Mouse (Mus musculus) left cerebral cortex, adult 8-10 months (tissue): Measurements from ENCODE around the gene Tbc1d10b. TPM values are rescaled to one million over a fixed set of nuclear protein-coding genes. Genes with fewer than 3 reads are reported as not detected.

Source experiments
- DNase-seq, 2 experiments: peaks; one replicate each; pipeline ENCODE4 v3.0.0; 2022; ENCODE audit warnings: low spot score in 2 of 2
- total RNA-seq, 4 experiments: library from RNA; stranded (reverse); gene quantifications; 2 replicates each; pipeline ENCODE4 v1.2.4; 2022

Gene Tbc1d10b
- total RNA-seq, 4 experiments from 2014 or later = 89.4 to 105 (median 96.9) TPM

- no peak for DNase-seq
Measured at GRCm38 (mm10) chr7:127225147-127225995, 17.1 kb upstream of the Tbc1d10b start.

- no peak for DNase-seq
Measured at GRCm38 (mm10) chr7:127224616-127225015, 16.3 kb upstream of the Tbc1d10b start.

- DNase-seq = no peak
Measured at GRCm38 (mm10) chr7:127223515-127224478, 15.5 kb upstream of the Tbc1d10b start.

GRCm38 (mm10) chr7:127223106-127223505 lies 14.8 kb upstream of the Tbc1d10b start:
- DNase-seq = no peak

GRCm38 (mm10) chr7:127220440-127220839 lies 12.2 kb upstream of the Tbc1d10b start:
- DNase-seq = no peak

- no peak for DNase-seq
Measured at GRCm38 (mm10) chr7:127218670-127219069, 10.4 kb upstream of the Tbc1d10b start.

- DNase-seq = no peak
Measured at GRCm38 (mm10) chr7:127217901-127218642, 9.8 kb upstream of the Tbc1d10b start.

GRCm38 (mm10) chr7:127217475-127217874 lies 9.2 kb upstream of the Tbc1d10b start:
- DNase-seq = no peak

GRCm38 (mm10) chr7:127216307-127216706 lies 8.0 kb upstream of the Tbc1d10b start:
- DNase-seq = no peak

- DNase-seq = no peak
Measured at GRCm38 (mm10) chr7:127214981-127215871, 7.0 kb upstream of the Tbc1d10b start.

GRCm38 (mm10) chr7:127214521-127214920 lies 6.3 kb upstream of the Tbc1d10b start:
- no peak for DNase-seq

GRCm38 (mm10) chr7:127213930-127214329 lies 5.7 kb upstream of the Tbc1d10b start:
- DNase-seq = no peak

- DNase-seq = no peak
Measured at GRCm38 (mm10) chr7:127213485-127213884, 5.2 kb upstream of the Tbc1d10b start.

GRCm38 (mm10) chr7:127212432-127213250 lies 4.4 kb upstream of the Tbc1d10b start:
- no peak for DNase-seq

- DNase-seq = no peak
Measured at GRCm38 (mm10) chr7:127211014-127211745, 2.9 kb upstream of the Tbc1d10b start.

GRCm38 (mm10) chr7:127210266-127210665 lies 2.0 kb upstream of the Tbc1d10b start:
- DNase-seq = no peak

GRCm38 (mm10) chr7:127209851-127210250 lies 1.6 kb upstream of the Tbc1d10b start:
- DNase-seq = no peak

- DNase-seq = peak; percentile 87 to 99
Measured at GRCm38 (mm10) chr7:127208553-127209438, 528 bp upstream of the Tbc1d10b start, which contains the start of gene Mylpf. TSS of gene Mylpf (plus strand) at chr7:127208890.
